Mouse (Mus musculus) stomach, postnatal 0 days (tissue): Measurements from ENCODE around the gene Slc30a4.

Experiments
- CTCF ChIP-seq: IDR thresholded peaks from 2 replicates; pipeline ENCODE4 v1.5.1; 2016; ENCODE audit warnings: antibody characterized with exemption, low read depth, mild to moderate bottlenecking, moderate library complexity
- EP300 ChIP-seq: optimal IDR thresholded peaks from 2 replicates; pipeline ENCODE3; 2016; ENCODE audit warnings: antibody characterized with exemption

DNA sequence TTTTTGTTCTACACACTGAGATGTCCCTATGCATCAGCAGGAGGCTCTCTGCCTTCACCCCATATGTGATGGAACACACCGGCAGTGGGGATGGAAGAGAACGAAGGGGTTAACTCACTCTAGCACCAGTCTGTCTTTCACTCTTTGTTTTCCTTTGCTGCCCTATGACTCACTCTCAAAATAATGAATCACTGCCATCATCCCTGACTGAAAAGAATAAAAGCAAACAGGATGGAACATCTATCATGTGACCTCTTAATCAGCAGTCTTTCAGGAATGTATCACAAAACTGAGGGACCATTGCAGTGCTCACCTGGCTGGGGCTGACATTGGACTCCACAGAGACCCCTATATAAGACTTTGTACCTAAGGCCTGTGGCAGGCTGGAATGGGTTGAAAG lies 29.0 kb upstream of the Slc30a4 start:
- TF ChIP-seq CTCF: no peak
- no peak for TF ChIP-seq EP300
